Comparison of ENCODE assay signal across 8 mouse cellular contexts in the genomic region with DNA sequence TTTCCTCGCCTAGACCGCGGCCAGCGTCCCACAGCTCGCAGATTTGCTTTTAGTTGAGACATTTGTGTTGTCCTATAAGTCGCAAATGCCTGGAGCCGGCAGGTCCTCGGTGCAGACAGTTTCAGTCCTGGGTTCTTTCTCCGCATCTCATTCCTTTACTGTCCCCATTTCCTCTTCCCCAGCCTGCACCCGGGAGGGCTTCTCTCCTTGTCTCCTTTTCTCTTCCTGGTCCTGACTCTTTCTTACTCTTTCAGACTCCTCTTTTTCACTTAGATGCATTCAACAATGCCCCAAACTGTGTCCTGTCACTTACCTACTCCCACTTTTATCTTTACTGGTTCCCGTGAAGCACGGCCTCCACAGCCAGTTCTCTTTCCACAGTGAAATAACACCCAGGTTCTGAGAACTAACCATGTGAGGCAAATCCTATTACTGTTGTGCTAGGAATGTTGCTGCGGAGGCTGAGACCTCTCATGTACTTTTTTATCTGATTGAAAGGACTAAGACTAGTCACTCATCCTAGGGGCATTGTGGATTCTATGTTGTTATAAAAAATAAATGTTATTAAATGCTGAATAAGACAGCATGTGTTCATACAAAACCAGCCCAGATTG. TPM values are rescaled to one million over a fixed set of nuclear protein-coding genes. Genes with fewer than 3 reads are reported as not detected.
DNase-seq lines count a peak whose midpoint lies in the region; ATAC-seq and TF ChIP-seq lines count a peak whose summit lies in the region.

No protein-coding gene starts in this region.

- H3K27me3 ChIP-seq in hindbrain, embryonic 16.5 days (replicated peaks; ENCODE audit: control insufficient read depth, insufficient read depth, low read length), result no peaks in the 10 kb centered on the region
- no peaks in the 10 kb centered on the region; the same call in 1 of the 2 replicates for H3K27me3 ChIP-seq in midbrain, embryonic 12.5 days

- no peaks in the 10 kb centered on the region for H3K9me3 ChIP-seq in hindbrain, embryonic 16.5 days (ENCODE audit: control insufficient read depth, low read length)
- no peaks in the 10 kb centered on the region for H3K9me3 ChIP-seq in midbrain, embryonic 12.5 days

- peak overlapping the region; percentile 99 for H3K27ac ChIP-seq in layer of hippocampus, adult 2 months
- peak overlapping the region; percentile 96 for H3K27ac ChIP-seq in hindbrain, embryonic 16.5 days (ENCODE audit: low read depth, low read length)
- H3K27ac ChIP-seq in midbrain, embryonic 12.5 days (replicated peaks), result peak overlapping the region; percentile 88

- H3K9ac ChIP-seq in hindbrain, embryonic 16.5 days (ENCODE audit: low read depth, low read length), result peak overlapping the region; percentile 91
- peak overlapping the region; percentile 85 for H3K9ac ChIP-seq in midbrain, embryonic 12.5 days (replicated peaks)

- H3K4me2 ChIP-seq in hindbrain, embryonic 16.5 days (ENCODE audit: low read length), result peak overlapping the region; percentile 85
- H3K4me2 ChIP-seq in midbrain, embryonic 12.5 days (replicated peaks), result peak overlapping the region; percentile 72

- DNase-seq in layer of hippocampus, adult 2 months (ENCODE audit: low spot score in 2 of 2), result no peak
- no peak for DNase-seq in layer of hippocampus, adult 8-10 months (ENCODE audit: low spot score in 2 of 2)
- DNase-seq in c-Kit-positive CD71-positive TER-119-negative erythroid progenitor cells, embryonic 14.5 days (ENCODE audit: low read depth), result peak; percentile 22
- no peak for DNase-seq in T-cell, adult 2 months (ENCODE audit: low spot score)
- DNase-seq in kidney, postnatal 10 days, result no peak
- no peak for DNase-seq in spleen, postnatal 14 days (ENCODE audit: low spot score in 2 of 2)

- peak overlapping the region; percentile 96 for H3K4me3 ChIP-seq in layer of hippocampus, adult 2 months
- peak overlapping the region; percentile 88 for H3K4me3 ChIP-seq in hindbrain, embryonic 16.5 days (ENCODE audit: low read length)
- H3K4me3 ChIP-seq in midbrain, embryonic 12.5 days, result peak overlapping the region; percentile 75

- ATAC-seq in hindbrain, embryonic 16.5 days, result peak; percentile 27; the same call in 1 of the 2 replicates
- peak; percentile 9; the same call in 1 of the 2 replicates for ATAC-seq in midbrain, embryonic 12.5 days (ENCODE audit: low FRiP score, low read depth)

- peaks cover 9% of the 10 kb centered on the region for H3K4me1 ChIP-seq in hindbrain, embryonic 16.5 days (ENCODE audit: control insufficient read depth, insufficient read depth, low read depth, low read length)
- H3K4me1 ChIP-seq in midbrain, embryonic 12.5 days, result peaks cover 11% of the 10 kb centered on the region

- TF ChIP-seq CTCF in layer of hippocampus, adult 2 months (conservative IDR thresholded peaks at IDR 0.05), result no peak

- no peaks in the 10 kb centered on the region for H3K36me3 ChIP-seq in hindbrain, embryonic 16.5 days (ENCODE audit: control insufficient read depth, insufficient read depth, low read length)
- peaks cover 6% of the 10 kb centered on the region; the same call in 1 of the 2 replicates for H3K36me3 ChIP-seq in midbrain, embryonic 12.5 days

- under 1% methylated on average over 13 of the region's 13 CpGs for WGBS in hindbrain, embryonic 16.5 days
- WGBS in midbrain, embryonic 12.5 days, result under 1% methylated on average over 13 of the region's 13 CpGs

RNA-seq across cellular contexts. Expression of a gene that starts 0.6 kb away (rescaled TPM):
- total RNA-seq in layer of hippocampus, adult 2 months (2021), result 10 to 100 TPM; 49.6 to 49.9 TPM
- total RNA-seq in layer of hippocampus, adult 8-10 months (2022), result 10 to 100 TPM; 44.7 to 49.2 (median 48.1) TPM
- polyA plus RNA-seq in hindbrain, embryonic 16.5 days (2015; fragmentation: Nextera tagmentation; extraction: Ambion mirVana), result 37.2 and 40.3 TPM in 2 replicates
- polyA plus RNA-seq in midbrain, embryonic 12.5 days (2016; fragmentation: Nextera tagmentation; extraction: Ambion mirVana), result 41.8 and 45.0 TPM in 2 replicates
